Mouse (Mus musculus) G1E (cell line): ENCODE measurements around the gene Sit1. TPM values are rescaled to one million over a fixed set of nuclear protein-coding genes. Genes with fewer than 3 reads are reported as not detected.

Experiments used
- ATAC-seq: 2 replicates; pipeline ENCODE4 v1.8.0; 2016; ENCODE audit warnings: mild to moderate bottlenecking; ENCODE audit not compliant: insufficient number of reproducible peaks, poor library complexity, low FRiP score, severe bottlenecking; ENCODE audit errors: extremely low read depth
- DNase-seq: peaks from one replicate; pipeline ENCODE4 v3.0.0; 2012; ENCODE audit warnings: low spot score
- H3K27me3 ChIP-seq: 2 replicates; pipeline ENCODE4 v1.6.1; 2012; ENCODE audit warnings: mild to moderate bottlenecking, low read length, inconsistent platforms; ENCODE audit not compliant: insufficient read depth
- H3K36me3 ChIP-seq: replicated peaks from 2 replicates; pipeline ENCODE3; 2012; ENCODE audit warnings: mild to moderate bottlenecking, inconsistent platforms
- H3K4me1 ChIP-seq: 2 replicates; pipeline ENCODE4 v1.6.1; 2012; ENCODE audit warnings: low read depth, low read length, inconsistent platforms, mixed read lengths; ENCODE audit not compliant: insufficient read depth
- H3K4me3 ChIP-seq: 2 replicates; pipeline ENCODE4 v1.5.1; 2012; ENCODE audit warnings: low read depth, mild to moderate bottlenecking, inconsistent platforms, low read length, moderate library complexity, mixed read lengths
- H3K9me3 ChIP-seq: replicated peaks from 2 replicates; pipeline ENCODE4 v1.6.1; 2012; ENCODE audit warnings: inconsistent platforms
- CTCF ChIP-seq: IDR thresholded peaks from 2 replicates; pipeline ENCODE4 v1.5.1; 2012; ENCODE audit warnings: low read depth, low read length, inconsistent platforms, mixed read lengths
- GATA1 ChIP-seq: IDR thresholded peaks from 2 replicates; pipeline ENCODE4 v1.6.1; 2012; ENCODE audit warnings: borderline replicate concordance, low read length, inconsistent platforms, mixed read lengths
- GATA2 ChIP-seq: IDR thresholded peaks from 2 replicates; pipeline ENCODE4 v1.6.1; 2012; ENCODE audit warnings: low read depth, low read length, inconsistent platforms, borderline replicate concordance
- POLR2AphosphoS5 ChIP-seq: IDR thresholded peaks from 2 replicates; pipeline ENCODE4 v1.6.1; 2012; ENCODE audit warnings: low read depth, low read length, inconsistent platforms; ENCODE audit not compliant: insufficient replicate concordance
- TAL1 ChIP-seq: conservative IDR thresholded peaks from 2 replicates; pipeline ENCODE4 v1.6.1; 2012; ENCODE audit warnings: low read depth, low read length, inconsistent platforms, mixed read lengths
- polyA plus RNA-seq: library from polyadenylated mRNA; stranded (reverse); fragments of >175 nt; gene quantifications from 2 replicates; pipeline ENCODE4 v1.2.3, GENCODE M21; 2012
- total RNA-seq, 2 experiments: library from RNA; stranded (forward) in 1 of 2; stranded (reverse) in 1 of 2; fragments of 200-1000 nt in 1 of 2; fragments of >200 nt in 1 of 2; fragmentation: Nextera tagmentation in 1 of 2; gene quantifications; 2 replicates each; pipeline ENCODE4 v1.2.3; 2014 to 2017

The Sit1 gene
- not detected in 2 replicates for total RNA-seq (2014; fragmentation: Nextera tagmentation)
- not detected in 2 replicates for total RNA-seq (2017)
- polyA plus RNA-seq, result not detected in 2 replicates

- DNase-seq (no peak), ATAC-seq (no peak)
- H3K36me3 ChIP-seq, result no peaks in the 10 kb centered on the region
- TF ChIP-seq GATA2 (no peak), CTCF (no peak), GATA1 (no peak), TAL1 (no peak)
- no peak within 1 kb of the TSS for H3K4me3 ChIP-seq
- no peaks in the 10 kb centered on the region for H3K9me3 ChIP-seq
- peaks cover 12% of the 10 kb centered on the region for H3K4me1 ChIP-seq
- peaks cover 18% of the 10 kb centered on the region for H3K27me3 ChIP-seq
Observed at GRCm38 (mm10) chr4:43483535-43484091, at the start of gene Sit1. Gene Sit1, minus strand, starts transcription at chr4:43483734.

GRCm38 (mm10) chr4:43533270-43533669 is 49.7 kb upstream of the Sit1 start:
- H3K9me3 ChIP-seq, result no peaks in the 10 kb centered on the region
- no peak for TF ChIP-seq GATA2
- TF ChIP-seq CTCF, result no peak
- no peak for TF ChIP-seq POLR2AphosphoS5
- no peak for TF ChIP-seq TAL1
- peaks cover 84% of the 10 kb centered on the region for H3K36me3 ChIP-seq
- ATAC-seq (no peak), DNase-seq (no peak)
- H3K4me3 ChIP-seq, result no peak overlapping the region
- no peaks in the 10 kb centered on the region for H3K27me3 ChIP-seq
- H3K4me1 ChIP-seq, result peaks cover 19% of the 10 kb centered on the region

GRCm38 (mm10) chr4:43530581-43530980 is 47.0 kb upstream of the Sit1 start:
- Histone ChIP-seq H3K36me3 (peaks cover 58% of the 10 kb centered on the region), H3K4me1 (peaks cover 14% of the 10 kb centered on the region), H3K9me3 (no peaks in the 10 kb centered on the region), H3K4me3 (no peak overlapping the region), H3K27me3 (peaks cover 3% of the 10 kb centered on the region)
- DNase-seq, result peak; percentile 52
- ATAC-seq, result no peak
- TF ChIP-seq CTCF, result peak; percentile 68; the same call in 1 of the 2 replicates
- TF ChIP-seq TAL1, result no peak

- peaks cover 7% of the 10 kb centered on the region for H3K27me3 ChIP-seq
- no peak for ATAC-seq
- peaks cover 10% of the 10 kb centered on the region; the same call in 1 of the 2 replicates for H3K4me1 ChIP-seq
- no peak overlapping the region for H3K4me3 ChIP-seq
- H3K9me3 ChIP-seq, result no peaks in the 10 kb centered on the region
- TF ChIP-seq GATA1 (no peak), CTCF (no peak), POLR2AphosphoS5 (no peak), GATA2 (no peak), TAL1 (no peak)
- peaks cover 53% of the 10 kb centered on the region for H3K36me3 ChIP-seq
- DNase-seq, result no peak
Observed at GRCm38 (mm10) chr4:43530081-43530501, 46.6 kb upstream of the Sit1 start.

GRCm38 (mm10) chr4:43528487-43528886 is 45.0 kb upstream of the Sit1 start:
- no peaks in the 10 kb centered on the region for H3K9me3 ChIP-seq
- H3K4me3 ChIP-seq, result no peak overlapping the region
- TF ChIP-seq GATA2 (no peak), TAL1 (no peak), POLR2AphosphoS5 (no peak), CTCF (no peak), GATA1 (no peak)
- H3K36me3 ChIP-seq, result peaks cover 37% of the 10 kb centered on the region
- no peak for DNase-seq
- peaks cover 15% of the 10 kb centered on the region for H3K4me1 ChIP-seq
- H3K27me3 ChIP-seq, result peaks cover 22% of the 10 kb centered on the region
- no peak for ATAC-seq

- no peak for DNase-seq
- H3K27me3 ChIP-seq, result peaks cover 28% of the 10 kb centered on the region
- no peaks in the 10 kb centered on the region for H3K9me3 ChIP-seq
- H3K36me3 ChIP-seq, result peaks cover 31% of the 10 kb centered on the region
- H3K4me3 ChIP-seq, result no peak overlapping the region
- no peak for ATAC-seq
- TF ChIP-seq CTCF (peak; percentile 47; the same call in 1 of the 2 replicates), GATA2 (no peak)
- peaks cover 21% of the 10 kb centered on the region for H3K4me1 ChIP-seq
Observed at GRCm38 (mm10) chr4:43527880-43528279, 44.3 kb upstream of the Sit1 start.

- no peaks in the 10 kb centered on the region for H3K36me3 ChIP-seq
- no peak overlapping the region for H3K4me3 ChIP-seq
- no peaks in the 10 kb centered on the region for H3K9me3 ChIP-seq
- peaks cover 25% of the 10 kb centered on the region for H3K4me1 ChIP-seq
- H3K27me3 ChIP-seq, result peaks cover 74% of the 10 kb centered on the region
- no peak; the same call in 1 of the 2 replicates for ATAC-seq
- peak; percentile 63 for DNase-seq
- TF ChIP-seq GATA1, result no peak
- TF ChIP-seq GATA2, result no peak
- no peak for TF ChIP-seq CTCF
- TF ChIP-seq POLR2AphosphoS5, result no peak
- no peak for TF ChIP-seq TAL1
Observed at GRCm38 (mm10) chr4:43519956-43520355, 36.4 kb upstream of the Sit1 start.
